Mouse (Mus musculus) ovary, postnatal 14 days (tissue): ENCODE results near the gene Rwdd2a.
A peak's percentile ranks its signal among the peaks of the same experiment; 100 is the strongest.

Experiments
- DNase-seq: peaks from one replicate; pipeline ENCODE4 v3.0.0; 2022; ENCODE audit warnings: low spot score

Gene Rwdd2a

DNA sequence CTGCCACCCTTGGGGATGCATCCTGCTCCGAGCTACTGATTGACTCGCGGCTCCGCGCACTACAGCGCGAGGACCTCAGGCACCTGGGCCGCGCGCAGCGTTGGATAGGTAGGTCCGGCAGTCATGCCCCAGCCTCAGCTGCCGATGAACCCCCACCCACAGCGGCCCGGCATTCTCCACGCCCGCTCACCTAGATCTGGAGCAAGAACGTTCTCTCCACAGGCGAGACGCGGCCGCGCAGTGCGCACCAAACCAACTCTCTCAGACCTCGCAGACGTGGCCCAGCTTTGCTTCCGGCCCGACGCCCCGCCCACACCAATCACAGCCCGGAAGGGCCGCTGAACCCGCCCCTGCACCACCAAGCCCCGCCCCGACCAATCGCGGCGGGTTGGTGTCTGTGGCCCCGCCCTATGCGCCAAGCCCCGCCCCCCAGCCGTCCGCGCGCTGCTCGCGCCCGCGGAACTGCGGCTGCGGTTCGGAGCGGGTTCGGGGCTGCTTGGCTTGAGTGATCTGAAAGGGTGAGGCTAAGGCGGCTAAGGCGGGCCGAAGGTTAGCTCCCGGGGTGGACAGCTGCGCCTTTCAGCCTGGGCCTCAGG is at the start of gene Rwdd2a, which contains the start of gene Pgm3:
TSS of gene Rwdd2a (plus strand) at position 452 of the 596 bp plus-strand sequence.
TSS of gene Pgm3 (minus strand) at position 303 of the 596 bp plus-strand sequence.
- DNase-seq: peak; percentile 93

DNA sequence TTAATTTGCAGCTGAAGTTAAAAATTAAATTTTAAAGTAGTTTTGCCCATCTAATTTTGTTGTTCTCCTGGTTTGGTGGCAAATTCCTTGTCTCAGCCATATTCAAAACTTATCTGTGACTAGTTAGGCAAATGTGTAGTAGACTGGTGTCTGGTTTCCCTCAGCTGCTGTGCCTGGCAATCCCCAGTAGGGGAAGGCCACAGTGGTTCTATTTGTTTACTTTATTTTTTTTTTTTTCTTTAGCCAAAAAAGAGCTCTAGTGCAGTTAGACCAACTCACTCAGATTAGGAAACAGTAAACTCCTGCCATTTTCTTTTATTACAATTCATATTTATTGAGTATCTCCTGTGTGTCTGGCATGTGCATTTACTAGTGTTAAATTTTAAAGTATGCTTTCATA is 49.5 kb upstream of the Rwdd2a start:
- DNase-seq: no peak

DNA sequence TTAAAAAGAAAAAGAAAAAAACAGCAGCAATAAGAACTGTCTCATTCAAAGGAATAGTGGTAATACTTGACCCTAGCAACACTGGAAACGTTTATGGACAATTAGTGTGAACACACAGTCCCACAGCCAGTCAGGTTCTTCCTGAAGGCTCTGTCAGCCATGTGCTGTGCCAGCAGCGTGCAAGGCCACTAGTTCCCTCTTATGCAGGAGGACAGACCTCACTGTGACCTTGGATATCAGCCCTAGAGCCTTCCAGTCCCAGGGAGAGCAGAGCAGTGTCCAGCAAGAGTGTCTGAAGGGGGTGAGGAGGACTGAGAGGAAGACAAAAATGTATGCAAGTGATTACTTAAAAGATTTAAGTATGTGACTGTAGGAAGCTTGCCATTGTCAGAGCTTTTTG is 46.2 kb upstream of the Rwdd2a start:
- DNase-seq: no peak

DNA sequence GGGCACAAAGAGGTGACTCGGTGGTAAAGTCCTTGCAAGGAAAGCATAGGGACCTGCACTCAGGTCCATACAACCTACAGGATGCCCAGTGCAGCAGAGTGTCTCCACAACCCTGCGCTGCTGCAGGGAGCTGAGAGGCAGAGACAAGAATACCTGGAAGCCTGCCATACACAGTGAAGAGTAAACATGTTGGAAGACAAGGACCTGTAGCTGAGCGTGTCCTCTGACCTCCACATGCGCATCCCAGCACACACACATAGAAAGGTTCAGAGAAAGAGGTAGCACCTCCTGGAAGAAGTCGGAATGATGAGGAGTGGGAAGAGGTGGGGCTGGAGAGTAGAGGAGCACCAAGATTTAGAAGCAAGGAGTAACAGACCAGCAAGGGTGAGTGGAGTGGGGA is 37.7 kb upstream of the Rwdd2a start:
- DNase-seq: no peak

DNA sequence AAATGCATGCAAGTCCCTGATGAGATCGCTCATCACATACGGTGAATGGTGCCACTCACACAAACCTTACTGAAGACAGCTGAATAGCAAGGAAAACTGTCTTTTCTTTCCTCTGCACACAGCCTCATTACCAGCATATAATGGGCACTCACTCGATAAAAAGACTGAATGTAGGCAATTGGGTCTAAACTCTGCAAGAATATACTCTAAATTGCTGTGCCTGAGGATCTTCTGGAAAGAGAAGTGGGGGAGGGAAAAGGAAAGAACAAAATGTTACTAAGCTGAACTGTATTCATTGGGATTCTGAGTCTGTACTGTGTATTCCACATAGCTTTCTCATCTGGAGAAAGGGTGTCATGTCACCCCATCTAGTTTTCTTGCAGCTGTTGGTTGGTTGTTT is 28.3 kb upstream of the Rwdd2a start:
- DNase-seq: no peak

DNA sequence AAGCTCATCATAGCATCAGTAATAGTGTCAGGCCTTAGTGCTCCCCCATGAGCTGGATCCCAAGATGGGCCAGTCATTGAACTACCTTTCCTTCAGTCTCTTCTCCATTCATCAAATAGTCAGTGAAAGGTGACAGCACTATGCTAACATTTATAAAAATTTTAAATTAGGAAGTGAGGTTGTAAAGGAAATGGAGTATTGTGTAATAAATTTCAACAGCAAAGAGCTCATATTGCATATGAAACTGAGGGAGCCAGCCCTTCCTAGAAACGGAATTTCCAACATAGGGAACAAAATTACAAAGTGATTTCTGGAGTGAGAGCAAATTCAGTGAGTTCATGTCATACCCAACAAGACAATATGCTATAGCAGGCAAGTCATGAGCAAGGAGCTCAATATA is 27.2 kb upstream of the Rwdd2a start:
- no peak for DNase-seq

DNA sequence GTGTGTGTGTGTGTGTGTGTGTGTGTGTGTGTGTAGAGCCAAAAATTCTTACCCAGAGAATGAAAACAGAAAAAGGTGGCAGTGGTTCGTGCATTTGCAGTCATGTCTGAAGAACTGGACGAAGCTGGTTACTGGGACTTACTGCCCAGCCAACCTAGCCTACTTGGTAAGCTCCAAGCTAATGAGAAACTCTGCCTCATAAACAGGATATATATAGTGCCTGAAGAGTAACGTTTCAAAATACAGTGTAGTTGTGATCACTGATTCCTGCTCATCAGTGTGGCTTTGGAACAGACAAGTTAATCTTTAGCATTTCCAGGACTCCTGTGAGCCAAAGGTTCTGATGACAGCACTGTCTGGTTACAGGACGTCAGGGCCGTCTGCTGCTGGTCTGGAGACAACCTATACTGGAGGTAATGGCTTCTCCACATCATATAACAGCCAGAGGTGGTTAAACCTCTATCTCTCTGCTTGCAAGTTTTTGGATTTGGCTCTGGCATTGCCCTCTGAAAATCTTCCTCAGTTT is 22.1 kb upstream of the Rwdd2a start:
- no peak for DNase-seq

DNA sequence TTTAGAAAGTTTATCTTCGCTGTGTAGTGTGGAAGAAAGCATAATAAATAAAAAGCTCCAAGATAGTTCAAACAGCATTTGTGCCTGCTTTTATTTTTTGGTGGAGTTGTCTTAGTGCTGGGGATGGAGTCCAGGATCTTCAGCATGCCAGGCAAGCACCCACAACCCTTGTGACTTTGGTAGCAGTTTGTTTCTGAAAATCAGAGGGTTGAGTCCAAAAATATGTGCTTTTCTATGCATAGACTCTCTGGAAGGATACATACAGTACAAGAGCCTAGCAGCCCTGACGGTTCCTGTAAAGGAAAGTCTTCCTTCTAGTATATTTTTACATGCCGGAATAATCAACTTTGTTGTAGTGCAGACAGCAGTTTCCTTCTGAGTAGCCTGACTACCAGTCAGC is 21.1 kb upstream of the Rwdd2a start:
- DNase-seq: no peak

DNA sequence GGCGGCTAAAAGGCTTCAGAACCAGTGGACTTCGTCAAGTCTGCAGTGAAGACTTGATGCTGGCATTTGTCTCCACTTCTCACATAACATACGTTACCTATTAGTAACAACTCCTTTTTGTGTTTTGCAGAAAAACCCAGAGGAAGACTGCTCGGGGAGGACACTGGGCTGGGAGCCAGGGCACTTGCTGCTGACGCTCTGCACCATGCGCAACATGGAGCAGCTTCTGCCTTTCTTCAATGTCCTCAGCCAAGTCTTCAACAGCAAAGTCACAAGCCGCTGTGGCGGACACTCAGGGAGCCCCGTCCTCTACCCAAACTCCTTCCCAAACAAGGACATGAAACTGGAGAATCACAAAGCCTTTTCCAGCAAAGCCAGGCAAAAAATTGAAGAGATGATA is 17.9 kb upstream of the Rwdd2a start:
- DNase-seq: no peak

DNA sequence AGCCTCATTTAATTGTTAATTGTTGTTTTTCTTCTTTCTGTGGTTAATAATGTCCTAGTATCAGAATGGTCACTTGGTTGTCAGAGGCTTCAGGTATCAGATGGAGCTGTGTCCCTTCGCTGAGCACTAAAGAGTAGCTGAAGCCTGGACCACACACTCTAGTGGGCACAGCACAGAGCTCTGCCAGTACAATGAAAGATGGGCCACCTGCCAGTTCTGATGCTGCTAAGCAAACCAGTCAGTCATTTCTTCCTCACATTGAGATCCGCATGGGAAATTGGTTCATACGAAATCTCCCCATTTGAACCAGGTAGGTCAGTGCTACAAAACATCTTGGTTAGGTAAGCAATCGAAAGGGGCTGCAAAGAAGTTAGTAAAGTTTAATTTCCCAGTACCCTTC is 17.1 kb upstream of the Rwdd2a start:
- DNase-seq: no peak

DNA sequence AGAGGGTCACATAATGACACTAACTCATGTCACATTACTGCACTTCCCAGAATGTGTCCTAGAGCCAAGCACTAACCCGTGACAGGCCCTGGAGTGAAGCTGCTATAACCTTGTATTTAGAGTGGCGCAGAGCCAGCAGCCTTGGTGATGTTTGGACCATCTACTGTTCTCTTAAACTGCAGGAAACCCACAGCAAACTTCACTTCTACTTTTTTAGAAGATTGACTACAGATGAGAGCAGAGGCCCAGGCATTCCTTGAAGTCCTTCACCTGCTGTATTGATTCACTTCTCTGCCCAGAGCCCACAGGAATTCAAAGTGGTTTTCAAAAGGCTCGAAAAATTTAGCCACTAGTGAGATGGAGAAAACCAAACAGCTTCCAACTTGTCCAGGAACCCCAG is 11.2 kb upstream of the Rwdd2a start:
- no peak for DNase-seq

DNA sequence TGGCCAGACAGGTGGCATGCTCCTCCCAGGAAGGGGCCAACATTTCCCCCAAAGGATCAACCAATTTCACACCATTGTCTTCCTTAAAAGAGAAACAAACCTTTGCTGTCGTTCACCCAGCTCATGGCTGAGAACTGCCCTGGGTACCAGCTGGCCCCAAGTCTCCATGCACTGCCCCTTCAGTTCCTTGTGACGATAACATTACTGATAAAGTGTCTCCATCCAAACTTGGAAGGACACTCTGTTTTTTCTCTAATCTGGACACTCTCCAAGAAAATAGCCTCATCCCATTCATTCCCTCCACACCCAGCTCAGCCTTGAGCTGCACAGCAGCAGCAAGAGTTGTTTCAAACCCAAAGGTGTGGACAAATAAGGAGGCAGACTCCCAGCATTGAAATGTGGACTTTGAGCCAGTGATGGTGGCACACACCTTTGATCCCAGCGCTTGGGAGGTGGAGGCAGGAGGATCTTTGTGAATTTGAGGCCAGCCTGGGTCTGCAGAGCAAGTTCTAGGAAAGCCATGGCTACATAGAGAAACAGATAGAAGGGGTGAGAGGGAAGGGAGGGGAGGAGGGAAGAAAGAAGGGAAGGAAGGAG is 2.4 kb upstream of the Rwdd2a start:
- no peak for DNase-seq

DNA sequence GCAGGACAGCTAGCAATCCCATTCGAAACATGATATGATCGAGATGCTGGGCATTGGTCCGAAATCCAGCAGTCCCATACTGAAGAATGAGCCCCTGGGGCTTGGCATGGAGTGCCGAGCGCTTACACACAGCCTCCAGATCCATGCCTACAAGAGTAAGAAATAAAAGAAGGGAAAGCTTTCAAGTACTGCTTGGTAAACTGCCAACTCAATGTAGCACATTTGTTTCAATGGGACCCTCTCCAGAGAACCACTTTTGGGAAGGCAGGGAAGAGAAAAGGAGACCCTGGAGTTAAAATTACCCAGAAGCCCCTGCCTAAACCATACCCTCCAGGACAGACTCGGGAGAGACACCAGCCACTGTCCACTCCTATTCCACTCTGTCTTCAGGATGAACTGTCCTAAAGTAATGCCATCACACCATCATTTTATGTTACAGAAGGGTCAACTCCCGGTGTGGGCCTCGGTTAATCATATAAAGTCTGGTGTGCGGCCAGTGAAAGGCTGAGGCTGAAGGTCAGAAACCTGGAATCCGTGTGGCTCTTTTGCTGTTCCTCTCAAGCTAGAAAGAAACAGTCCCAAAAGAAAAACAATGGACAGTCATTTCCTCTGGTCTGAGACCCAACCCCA is 1.4 kb upstream of the Rwdd2a start:
- DNase-seq: no peak

DNA sequence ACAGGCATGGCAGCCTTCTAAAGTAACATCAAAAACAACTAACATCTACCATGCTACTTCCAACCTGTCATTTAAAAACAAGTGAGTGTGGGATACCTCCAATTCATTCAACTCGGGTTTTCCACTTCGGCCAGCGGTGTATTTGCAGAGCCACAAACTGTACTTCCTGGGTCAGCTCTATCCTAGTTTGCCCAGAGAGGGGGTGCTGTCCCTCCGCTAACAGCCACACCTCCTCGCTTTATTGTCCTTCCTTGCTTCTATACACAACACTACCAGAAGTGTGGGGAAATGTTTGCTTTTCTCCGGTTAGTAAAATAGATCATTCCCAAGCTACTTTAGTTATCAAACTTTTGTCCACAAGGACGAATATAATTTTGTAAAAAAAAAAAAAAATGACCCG is 845 bp upstream of the Rwdd2a start:
- no peak for DNase-seq

DNA sequence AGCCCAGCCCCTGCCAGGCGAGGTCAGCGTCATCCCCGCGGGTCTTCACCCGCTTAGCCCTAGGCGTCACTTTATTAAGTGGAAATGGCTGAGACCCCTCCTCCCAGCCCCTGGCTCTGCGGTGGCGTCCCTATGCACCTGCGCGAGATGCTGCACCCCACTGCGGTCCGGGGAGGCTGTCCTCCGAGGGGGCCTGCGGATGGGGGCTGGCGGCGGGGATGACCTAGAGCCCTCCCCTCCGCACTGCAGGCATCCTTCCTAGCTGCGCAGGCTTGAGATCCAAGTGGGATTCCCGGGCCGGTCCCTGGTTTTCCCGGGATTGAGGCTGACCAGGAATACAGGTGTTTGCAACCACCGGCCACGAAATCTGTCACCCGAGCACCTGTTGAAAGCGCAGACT is 405 bp downstream of the Rwdd2a start:
- DNase-seq: peak; percentile 15

DNA sequence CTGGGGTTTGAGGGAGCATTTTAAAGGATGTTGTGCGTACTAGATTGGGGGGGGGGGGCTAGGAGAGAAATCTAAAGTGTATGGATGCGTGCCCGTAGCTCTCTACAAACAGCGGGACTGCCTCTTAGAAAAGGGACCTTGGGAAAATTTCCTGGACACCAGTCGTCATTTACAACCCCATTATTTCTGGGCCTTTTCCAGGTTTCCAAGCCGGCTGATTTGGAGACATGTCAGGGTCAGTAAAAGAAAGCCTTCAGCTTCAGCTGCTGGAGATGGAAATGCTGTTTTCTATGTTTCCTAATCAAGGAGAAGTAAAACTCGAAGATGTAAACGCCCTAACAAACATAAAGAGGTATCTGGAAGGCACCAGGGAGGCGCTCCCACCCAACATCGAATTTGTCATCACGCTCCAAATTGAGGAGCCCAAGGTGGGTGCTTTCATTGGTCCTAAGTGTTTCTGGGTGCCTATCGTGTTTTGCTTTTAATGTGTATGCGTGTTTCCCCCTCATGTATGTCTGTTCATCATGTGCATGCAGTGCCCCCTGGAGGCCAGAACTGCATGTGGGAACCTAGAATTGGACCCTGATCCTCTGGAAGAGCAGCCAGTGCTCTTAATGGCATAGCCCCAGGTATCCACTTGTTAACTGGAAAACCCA is 973 bp downstream of the Rwdd2a start:
- peak; percentile 51 for DNase-seq

DNA sequence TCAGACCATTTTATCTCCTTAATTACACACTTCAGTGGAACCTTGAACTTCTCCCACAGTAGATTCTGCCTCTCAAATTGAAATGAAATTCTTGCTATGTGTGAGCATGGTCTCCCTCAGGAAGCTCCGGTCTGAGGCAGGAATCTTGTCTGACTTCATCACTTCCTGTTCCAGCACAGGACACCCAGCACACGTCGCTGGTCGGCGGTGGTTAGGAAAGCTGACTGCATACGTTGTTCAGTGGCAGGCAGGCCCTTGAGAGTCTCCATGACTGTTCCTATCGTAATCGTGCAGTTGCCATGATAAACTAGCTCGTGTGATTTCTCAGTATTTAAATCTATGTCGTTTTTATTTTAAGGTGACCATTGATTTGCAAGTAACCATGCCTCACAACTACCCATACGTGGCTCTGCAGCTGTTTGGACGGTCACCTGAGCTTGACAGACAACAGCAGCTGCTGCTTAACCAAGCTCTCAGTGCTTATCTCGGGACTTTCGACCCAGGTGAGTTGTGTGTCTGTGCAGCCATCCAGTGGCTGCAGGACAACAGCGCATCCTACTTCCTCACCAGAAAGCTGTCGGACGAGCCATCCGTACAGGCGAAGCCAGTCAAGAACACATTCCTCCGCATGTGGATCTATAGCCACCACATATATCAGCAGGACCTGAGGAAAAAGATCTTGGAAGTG is 2.0 kb downstream of the Rwdd2a start:
- DNase-seq: no peak

DNA sequence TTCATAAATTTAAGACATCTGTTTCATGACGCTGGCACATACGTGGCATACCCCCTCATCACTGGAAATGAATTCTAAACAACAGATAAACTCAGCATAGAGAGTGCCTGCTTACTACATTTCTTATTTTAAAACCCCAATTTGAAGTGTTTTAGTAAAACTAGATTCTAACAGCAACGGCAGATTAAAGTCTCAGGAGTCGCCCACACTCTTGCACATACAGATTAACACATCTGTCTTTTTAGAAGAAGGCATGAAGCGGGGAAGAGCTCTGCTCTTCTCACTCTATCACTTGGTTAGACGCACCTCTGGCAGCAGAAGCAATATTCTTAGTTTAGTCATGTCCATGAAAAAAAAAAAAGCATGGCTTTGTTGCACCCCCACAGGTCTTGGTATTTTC is 3.4 kb downstream of the Rwdd2a start:
- no peak for DNase-seq

DNA sequence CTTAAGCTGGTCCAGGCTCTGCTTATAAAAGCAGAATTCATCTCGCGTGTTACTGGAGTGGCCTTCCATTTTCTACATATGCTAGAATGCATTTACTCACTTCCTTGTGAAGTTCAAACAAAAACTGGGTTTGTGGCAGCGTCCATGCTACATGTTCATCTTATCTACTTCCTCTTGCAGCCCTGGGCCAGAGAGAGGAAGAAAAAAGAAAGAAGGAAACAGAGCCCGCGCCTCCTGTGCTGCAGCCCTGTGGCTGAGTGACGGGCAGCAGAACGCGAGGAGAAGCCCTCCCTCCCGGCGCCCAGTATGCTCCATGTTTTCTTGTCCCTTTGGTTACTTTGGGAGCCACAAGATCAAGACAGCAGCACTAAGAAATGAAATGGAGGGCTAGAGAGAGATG is 7.9 kb downstream of the Rwdd2a start:
- no peak for DNase-seq

DNA sequence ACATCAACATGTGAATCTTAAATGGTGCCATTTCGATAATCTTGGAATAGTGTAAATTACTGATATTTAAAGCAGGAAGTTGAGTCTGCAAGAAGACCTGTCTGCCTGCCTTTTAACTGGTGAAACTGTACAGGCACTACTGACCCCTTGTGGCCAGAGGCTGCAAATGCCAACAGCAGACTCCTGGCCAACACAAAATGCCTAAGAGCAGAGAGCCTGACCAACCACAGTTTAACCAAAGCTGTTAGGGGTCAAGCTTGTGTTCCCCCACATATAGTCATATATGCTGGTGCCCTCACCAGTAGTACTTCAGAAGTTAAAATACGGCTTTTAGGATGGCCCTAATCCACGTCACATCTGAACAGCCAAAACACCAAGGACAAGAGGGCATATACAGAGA is 11.9 kb downstream of the Rwdd2a start:
- DNase-seq: peak; percentile 59

DNA sequence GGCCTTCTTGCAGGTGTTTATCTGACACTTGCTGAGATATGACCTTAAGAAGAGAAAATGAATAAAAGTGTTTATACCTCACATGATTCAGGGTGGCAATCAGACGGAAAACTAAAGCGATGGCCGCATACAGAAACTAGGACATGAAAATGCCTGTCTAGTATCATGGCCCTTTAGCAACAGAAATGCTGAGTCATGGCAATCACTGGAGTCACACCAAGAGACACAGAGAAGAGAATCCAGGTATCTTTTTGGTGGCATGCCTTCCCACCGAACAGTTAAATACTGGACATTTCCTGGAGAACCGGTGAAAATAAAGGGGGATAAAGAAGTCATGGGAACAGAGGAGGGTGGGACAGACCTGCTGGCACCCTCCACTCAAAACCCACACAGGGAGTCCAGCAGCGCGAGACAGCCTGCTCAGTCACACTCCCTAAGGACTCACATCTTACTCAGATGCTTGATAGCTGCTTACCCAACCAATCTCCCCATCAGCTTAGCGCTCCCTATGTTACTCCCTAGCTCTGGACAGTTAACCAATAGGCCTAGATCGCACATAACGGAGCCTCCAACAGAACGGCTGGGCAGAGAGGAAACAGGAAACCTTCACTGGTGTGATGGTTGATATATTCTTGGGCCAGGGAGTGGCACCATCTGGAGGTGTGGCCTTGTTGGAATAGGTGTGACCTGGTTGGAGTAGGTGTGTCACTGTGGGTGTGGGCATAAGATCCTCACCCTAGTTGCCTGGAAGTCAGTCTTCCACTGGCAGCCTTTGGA is 15.4 kb downstream of the Rwdd2a start:
- no peak for DNase-seq
